Mouse (Mus musculus) liver, adult 2 months (tissue): ENCODE measurements around the gene Kif1bp.

ENCODE experiments used
- CTCF ChIP-seq: fragments of 200-500 bp; IDR thresholded peaks from 2 replicates; pipeline ENCODE4 v1.5.1; 2011; ENCODE audit warnings: low read depth, low read length, control low read depth
- POLR2A ChIP-seq: fragments of 200-500 bp; IDR thresholded peaks from 2 replicates; pipeline ENCODE4 v1.6.1; 2011; ENCODE audit warnings: low read length, control low read depth; ENCODE audit not compliant: insufficient read depth; ENCODE audit errors: extremely low read depth

DNA sequence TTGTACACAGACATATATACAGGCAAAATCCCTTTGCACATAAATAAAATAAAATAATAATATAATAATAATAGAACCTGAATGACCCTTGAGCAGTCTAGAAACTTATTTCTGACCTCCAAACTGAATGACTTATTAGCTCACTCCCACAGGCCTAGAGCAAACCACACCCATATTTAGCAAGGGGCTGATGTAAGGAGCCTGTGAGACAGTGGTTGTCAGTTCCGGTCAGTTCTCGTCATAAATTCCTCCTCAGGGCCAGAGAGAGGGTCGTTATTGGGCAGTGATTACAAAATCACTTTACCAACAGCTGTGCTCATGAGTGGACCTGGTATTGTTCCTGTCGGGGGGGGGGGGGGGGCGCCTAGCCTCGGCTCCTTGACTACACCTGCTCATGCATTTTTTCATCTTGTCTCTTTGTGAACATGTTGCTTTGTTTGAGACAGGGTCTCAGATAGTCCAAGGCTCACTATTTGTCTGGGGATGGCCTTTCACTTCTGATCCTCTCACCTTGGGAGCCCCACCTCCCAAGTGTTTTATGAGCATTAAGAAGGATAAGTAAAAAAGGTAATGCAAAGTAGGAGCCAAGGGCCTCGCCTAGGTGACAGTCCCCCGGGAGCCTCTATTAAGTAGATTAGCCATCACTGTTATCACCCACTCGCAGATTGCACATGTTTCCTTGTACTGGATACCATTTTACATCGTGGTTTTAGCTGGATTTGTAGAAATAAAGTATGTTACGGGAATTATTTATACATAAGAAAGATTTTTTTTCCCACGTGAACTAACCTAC, 74.2 kb downstream of the Kif1bp start:
- no peak for TF ChIP-seq CTCF
- TF ChIP-seq POLR2A, result no peak
